Mouse (Mus musculus) embryonic facial prominence, embryonic 12.5 days (tissue): ENCODE data around the gene Atp2a2. TPM values are rescaled to one million over a fixed set of nuclear protein-coding genes. Genes with fewer than 3 reads are reported as not detected.

Experiments
- ATAC-seq: fragments of 200-750 bp; cut with Nextera tagmentation; 2 replicates; pipeline ENCODE4 v1.8.0; 2017; ENCODE audit not compliant: insufficient number of reproducible peaks, insufficient read depth, low FRiP score, low TSS enrichment
- H3K27ac ChIP-seq: fragments of 300-500 bp; sonication (generic); 2 replicates; pipeline ENCODE4 v1.5.1; 2016; ENCODE audit warnings: mild to moderate bottlenecking
- H3K27me3 ChIP-seq: fragments of 300-500 bp; sonication (generic); 2 replicates; pipeline ENCODE4 v1.6.1; 2016; ENCODE audit warnings: mild to moderate bottlenecking, moderate library complexity
- H3K36me3 ChIP-seq: fragments of 300-500 bp; sonication (generic); 2 replicates; pipeline ENCODE4 v1.6.1; 2016; ENCODE audit warnings: mild to moderate bottlenecking
- H3K4me1 ChIP-seq: fragments of 300-500 bp; sonication (generic); 2 replicates; pipeline ENCODE4 v1.6.1; 2016
- H3K4me2 ChIP-seq: fragments of 300-500 bp; sonication (generic); replicated peaks from 2 replicates; pipeline ENCODE4 v1.6.1; 2016; ENCODE audit warnings: mild to moderate bottlenecking, moderate library complexity
- H3K4me3 ChIP-seq: fragments of 300-500 bp; sonication (generic); 2 replicates; pipeline ENCODE4 v1.5.1; 2016; ENCODE audit warnings: mild to moderate bottlenecking
- H3K9ac ChIP-seq: fragments of 300-500 bp; sonication (generic); 2 replicates; pipeline ENCODE4 v1.6.1; 2016; ENCODE audit warnings: mild to moderate bottlenecking, moderate library complexity
- H3K9me3 ChIP-seq: fragments of 300-500 bp; sonication (generic); 2 replicates; pipeline ENCODE4 v1.6.1; 2016; ENCODE audit warnings: mild to moderate bottlenecking, moderate library complexity
- WGBS: fragments of 180-500 bp; shearing (Covaris S2); methylation state at CpG from one replicate; pipeline ENCODE4 v1.1.7; 2016; 5-methylcytosine and 5-hydroxymethylcytosine counted together
- polyA plus RNA-seq: library from polyadenylated mRNA; unstranded; fragments of >200 nt; fragmentation: Nextera tagmentation; extraction: Ambion mirVana; gene quantifications from 2 replicates; pipeline ENCODE4 v1.2.1, GENCODE M21; 2016

Atp2a2 gene
- polyA plus RNA-seq, 1 experiment from 2014 or later: 51.5 TPM

GRCm38 (mm10) chr5:122445051-122445610, 56.9 kb downstream of the Atp2a2 start:
- Histone ChIP-seq H3K27ac (no peak overlapping the region), H3K4me3 (no peak overlapping the region), H3K9ac (no peak overlapping the region), H3K4me2 (no peak overlapping the region), H3K9me3 (no peaks in the 10 kb centered on the region), H3K4me1 (no peaks in the 10 kb centered on the region), H3K36me3 (peaks cover 76% of the 10 kb centered on the region), H3K27me3 (no peaks in the 10 kb centered on the region)
- WGBS: 87% methylated on average over 11 of the region's 11 CpGs
- ATAC-seq: no peak

- Histone ChIP-seq H3K4me2 (no peak overlapping the region), H3K4me1 (no peaks in the 10 kb centered on the region), H3K4me3 (no peak overlapping the region), H3K9ac (no peak overlapping the region), H3K9me3 (no peaks in the 10 kb centered on the region), H3K27ac (no peak overlapping the region), H3K27me3 (no peaks in the 10 kb centered on the region), H3K36me3 (peaks cover 83% of the 10 kb centered on the region)
- WGBS: 91% methylated on average over 10 of the region's 10 CpGs
- ATAC-seq: no peak
These were observed 57.5 kb downstream of the Atp2a2 start for GRCm38 (mm10) chr5:122444492-122444891.

GRCm38 (mm10) chr5:122440095-122440630, 61.9 kb downstream of the Atp2a2 start:
- no peaks in the 10 kb centered on the region for H3K4me1 ChIP-seq
- ATAC-seq: no peak
- H3K9ac ChIP-seq: no peak overlapping the region
- no peak overlapping the region for H3K27ac ChIP-seq
- no peak overlapping the region for H3K4me2 ChIP-seq
- H3K36me3 ChIP-seq: peaks cover 98% of the 10 kb centered on the region
- H3K4me3 ChIP-seq: no peak overlapping the region
- H3K27me3 ChIP-seq: no peaks in the 10 kb centered on the region
- no peaks in the 10 kb centered on the region for H3K9me3 ChIP-seq
- WGBS: 95% methylated on average over 12 of the region's 12 CpGs

GRCm38 (mm10) chr5:122439400-122440094, 62.5 kb downstream of the Atp2a2 start:
- WGBS: 87% methylated on average over 19 of the region's 19 CpGs
- H3K36me3 ChIP-seq: peaks cover 98% of the 10 kb centered on the region

GRCm38 (mm10) chr5:122434541-122434940, 67.5 kb downstream of the Atp2a2 start:
- no peaks in the 10 kb centered on the region for H3K9me3 ChIP-seq
- H3K4me1 ChIP-seq: no peaks in the 10 kb centered on the region
- H3K36me3 ChIP-seq: peaks cover 96% of the 10 kb centered on the region
- WGBS: 77% methylated on average over 4 of the region's 4 CpGs
- no peak overlapping the region for H3K4me2 ChIP-seq
- no peak overlapping the region for H3K4me3 ChIP-seq
- no peak overlapping the region for H3K27ac ChIP-seq
- no peaks in the 10 kb centered on the region for H3K27me3 ChIP-seq
- no peak overlapping the region for H3K9ac ChIP-seq
- ATAC-seq: no peak

More at GRCm38 (mm10) chr5:122439400-122440094, 62.5 kb downstream of the Atp2a2 start:
- 0 out of 2 replicates have a peak overlapping the region, but pooled peaks have one; percentile 41 for H3K27ac ChIP-seq
- H3K4me3 ChIP-seq: no peak overlapping the region
- H3K9ac ChIP-seq: no peak overlapping the region
- no peaks in the 10 kb centered on the region for H3K9me3 ChIP-seq
- H3K4me1 ChIP-seq: no peaks in the 10 kb centered on the region
- H3K4me2 ChIP-seq: no peak overlapping the region
- no peaks in the 10 kb centered on the region for H3K27me3 ChIP-seq
- no peak for ATAC-seq

- no peaks in the 10 kb centered on the region for H3K9me3 ChIP-seq
These were observed 70.8 kb downstream of the Atp2a2 start for GRCm38 (mm10) chr5:122431221-122431620.

GRCm38 (mm10) chr5:122430036-122430775, 71.8 kb downstream of the Atp2a2 start:
- 88% methylated on average over 4 of the region's 4 CpGs for WGBS
- H3K36me3 ChIP-seq: peaks cover 75% of the 10 kb centered on the region
- ATAC-seq: 0 out of 2 replicates have a peak, but pooled peaks have one; percentile 28

More at GRCm38 (mm10) chr5:122431221-122431620, 70.8 kb downstream of the Atp2a2 start:
- 96% methylated on average over 8 of the region's 8 CpGs for WGBS
- no peak overlapping the region for H3K4me2 ChIP-seq
- H3K9ac ChIP-seq: no peak overlapping the region
- ATAC-seq: no peak
- no peak overlapping the region for H3K27ac ChIP-seq
- H3K36me3 ChIP-seq: peaks cover 83% of the 10 kb centered on the region
- H3K4me1 ChIP-seq: no peaks in the 10 kb centered on the region
- no peak overlapping the region for H3K4me3 ChIP-seq
- no peaks in the 10 kb centered on the region for H3K27me3 ChIP-seq

GRCm38 (mm10) chr5:122425550-122425949, 76.5 kb downstream of the Atp2a2 start:
- Histone ChIP-seq H3K27me3 (no peaks in the 10 kb centered on the region), H3K4me2 (no peak overlapping the region), H3K4me1 (peaks cover 16% of the 10 kb centered on the region), H3K9me3 (no peaks in the 10 kb centered on the region), H3K36me3 (peaks cover 30% of the 10 kb centered on the region), H3K9ac (no peak overlapping the region), H3K27ac (no peak overlapping the region), H3K4me3 (no peak overlapping the region)
- WGBS: 89% methylated on average over 2 of the region's 2 CpGs
- no peak for ATAC-seq

More at GRCm38 (mm10) chr5:122430036-122430775, 71.8 kb downstream of the Atp2a2 start:
- Histone ChIP-seq H3K9ac (no peak overlapping the region), H3K27me3 (no peaks in the 10 kb centered on the region), H3K4me2 (no peak overlapping the region), H3K27ac (no peak overlapping the region), H3K4me3 (no peak overlapping the region), H3K9me3 (no peaks in the 10 kb centered on the region), H3K4me1 (no peaks in the 10 kb centered on the region)

GRCm38 (mm10) chr5:122423083-122423482, 78.9 kb downstream of the Atp2a2 start:
- no peak overlapping the region for H3K27ac ChIP-seq
- 37% methylated on average over 15 of the region's 15 CpGs for WGBS
- ATAC-seq: no peak

GRCm38 (mm10) chr5:122422071-122422964, 79.7 kb downstream of the Atp2a2 start:
- peak overlapping the region; percentile 92 for H3K4me3 ChIP-seq
- ATAC-seq: peak; percentile 86
- H3K9ac ChIP-seq: peak overlapping the region; percentile 97
- WGBS: under 1% methylated on average over 73 of the region's 73 CpGs
- H3K27me3 ChIP-seq: no peaks in the 10 kb centered on the region
- no peaks in the 10 kb centered on the region for H3K9me3 ChIP-seq
- peak overlapping the region; percentile 78 for H3K4me2 ChIP-seq
- peak overlapping the region; percentile 94 for H3K27ac ChIP-seq
- peaks cover 3% of the 10 kb centered on the region; the same call in 1 of the 2 replicates for H3K36me3 ChIP-seq
- peaks cover 16% of the 10 kb centered on the region for H3K4me1 ChIP-seq

More at GRCm38 (mm10) chr5:122423083-122423482, 78.9 kb downstream of the Atp2a2 start:
- Histone ChIP-seq H3K9me3 (no peaks in the 10 kb centered on the region), H3K4me2 (peak overlapping the region; percentile 78), H3K4me3 (peak overlapping the region; percentile 92), H3K4me1 (peaks cover 16% of the 10 kb centered on the region), H3K36me3 (peaks cover 6% of the 10 kb centered on the region), H3K27me3 (no peaks in the 10 kb centered on the region), H3K9ac (peak overlapping the region; percentile 97)
